10 mouse cellular contexts compared by ENCODE assay signal in the genomic region with DNA sequence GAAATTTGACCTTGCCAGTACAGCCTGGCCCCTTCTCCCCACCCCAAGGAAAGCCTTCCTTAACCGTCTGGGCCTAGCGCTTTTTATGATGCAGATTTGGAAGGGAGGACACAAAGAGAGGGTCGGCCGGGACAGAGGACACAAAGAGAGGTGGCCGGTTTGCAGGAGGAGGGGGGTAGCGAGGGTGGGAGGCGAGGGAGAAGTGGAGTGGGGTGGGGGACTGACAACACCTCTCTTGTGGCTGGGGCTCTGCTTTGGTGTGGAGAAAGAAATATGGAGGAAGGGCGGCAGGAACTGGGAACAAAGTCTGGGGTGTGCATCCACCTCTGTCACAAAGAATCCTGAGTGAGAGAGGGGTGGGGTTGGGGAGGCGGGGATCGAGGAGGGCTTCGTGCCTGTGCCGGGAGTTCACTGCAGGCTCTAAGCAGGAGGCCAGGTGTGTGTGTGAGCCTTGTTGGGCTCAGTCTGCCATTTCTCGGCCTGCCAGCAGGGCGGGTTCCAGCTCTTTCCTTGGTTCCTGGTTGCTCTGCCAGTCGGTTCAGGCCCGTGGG.
DNase-seq lines count a peak whose midpoint lies in the region; ATAC-seq and TF ChIP-seq lines count a peak whose summit lies in the region.
"Had no signal": no experiment of that assay in that cellular context is flagged by ENCODE, and none has a peak within 500 bp of the region (broad histone marks: within the 10 kb centered on the region; RNA-seq: fewer than 3 reads in every experiment).

No protein-coding gene starts in this region.

- whole genome bisulfite sequencing in forebrain, embryonic 15.5 days, result 5% methylated on average over 16 of the region's 16 CpGs
- 15% methylated on average over 16 of the region's 16 CpGs for WGBS in limb, embryonic 12.5 days

- peak overlapping the region; percentile 79 for H3K4me3 ChIP-seq in E14TG2a.4 (replicated peaks; ENCODE audit: low read length)
- H3K4me3 ChIP-seq in forebrain, embryonic 15.5 days, result no peak overlapping the region
- no peak overlapping the region for H3K4me3 ChIP-seq in limb, embryonic 12.5 days (replicated peaks)

- peaks cover 8% of the 10 kb centered on the region for H3K9me3 ChIP-seq in E14TG2a.4 (ENCODE audit: low read length)
- H3K9me3 ChIP-seq in forebrain, embryonic 15.5 days, result no peaks in the 10 kb centered on the region
- peaks cover 5% of the 10 kb centered on the region; the same call in 1 of the 2 replicates for H3K9me3 ChIP-seq in limb, embryonic 12.5 days

- H3K9ac ChIP-seq in forebrain, embryonic 15.5 days (replicated peaks), result no peak overlapping the region
- H3K9ac ChIP-seq in limb, embryonic 12.5 days (replicated peaks), result no peak overlapping the region

- peaks cover 72% of the 10 kb centered on the region for H3K4me1 ChIP-seq in E14TG2a.4 (replicated peaks; ENCODE audit: low read depth, low read length)
- peaks cover 31% of the 10 kb centered on the region for H3K4me1 ChIP-seq in forebrain, embryonic 15.5 days
- H3K4me1 ChIP-seq in limb, embryonic 12.5 days (replicated peaks), result peaks cover 43% of the 10 kb centered on the region

- peak; percentile 16 for TF ChIP-seq CTCF in E14TG2a.4 (conservative IDR thresholded peaks at IDR 0.05; ENCODE audit: low read length)

- peak; percentile 89 for ATAC-seq in forebrain, embryonic 15.5 days (replicated peaks)
- no peak for ATAC-seq in limb, embryonic 12.5 days (ENCODE audit: insufficient number of reproducible peaks, insufficient read depth, low FRiP score, low TSS enrichment, low read depth)
- ATAC-seq in megakaryocyte progenitor cell, adult 5-6 weeks (replicated peaks; ENCODE audit: poor library complexity), result no peak

- H3K36me3 ChIP-seq in E14TG2a.4 (ENCODE audit: insufficient read depth, low read length), result no peaks in the 10 kb centered on the region
- no peaks in the 10 kb centered on the region for H3K36me3 ChIP-seq in forebrain, embryonic 15.5 days
- no peaks in the 10 kb centered on the region for H3K36me3 ChIP-seq in limb, embryonic 12.5 days

- H3K27me3 ChIP-seq in E14TG2a.4 (ENCODE audit: insufficient read depth, low read length), result no peaks in the 10 kb centered on the region
- H3K27me3 ChIP-seq in forebrain, embryonic 15.5 days, result no peaks in the 10 kb centered on the region
- 0 out of 2 replicates have a peak, but pooled peaks cover 7% of the 10 kb centered on the region for H3K27me3 ChIP-seq in limb, embryonic 12.5 days

- DNase-seq in ZHBTc4 (ENCODE audit: low read depth, low spot score), result peak; percentile 99
- no peak for DNase-seq in frontal cortex, postnatal 25 days (ENCODE audit: low spot score in 2 of 2)
- no peak for DNase-seq in ovary, postnatal 10 days (ENCODE audit: low spot score)
- DNase-seq in cerebellum, adult 11-12 months, result no peak
- DNase-seq: layer of hippocampus, postnatal 36 days had no signal

- H3K4me2 ChIP-seq in forebrain, embryonic 15.5 days (replicated peaks), result no peak overlapping the region
- H3K4me2 ChIP-seq in limb, embryonic 12.5 days, result peak overlapping the region; percentile 27

- H3K27ac ChIP-seq in forebrain, embryonic 15.5 days (replicated peaks), result peak overlapping the region; percentile 69
- 0 out of 2 replicates have a peak overlapping the region, but pooled peaks have one; percentile 41 for H3K27ac ChIP-seq in limb, embryonic 12.5 days
- H3K27ac ChIP-seq: macrophage had no signal
